In genomic region chr7:45362801-45363200, GRCm38 (mm10) we compare ENCODE assay signal across 10 mouse cellular contexts. TPM values are rescaled to one million over a fixed set of nuclear protein-coding genes. Genes with fewer than 3 reads are reported as not detected.
DNase-seq lines count a peak whose midpoint lies in the region; ATAC-seq and TF ChIP-seq lines count a peak whose summit lies in the region.
"Had no signal": no experiment of that assay in that cellular context is flagged by ENCODE, and none has a peak within 500 bp of the region (broad histone marks: within the 10 kb centered on the region; RNA-seq: fewer than 3 reads in every experiment).

No protein-coding gene starts in this region.

- H3K9me3 ChIP-seq in hindbrain, postnatal 0 days (ENCODE audit: low read length) = no peaks in the 10 kb centered on the region
- H3K9me3 ChIP-seq: embryonic facial prominence, embryonic 15.5 days; lung, embryonic 15.5 days had no signal

- no peaks in the 10 kb centered on the region for H3K27me3 ChIP-seq in hindbrain, postnatal 0 days (ENCODE audit: insufficient read depth, low read length)

- H3K4me3 ChIP-seq in hindbrain, postnatal 0 days (ENCODE audit: low read length) = no peak overlapping the region

- WGBS in hindbrain, postnatal 0 days = 9% methylated on average over 13 of the region's 13 CpGs

- peak; percentile 41 for DNase-seq in right cerebral cortex, adult 2 months (ENCODE audit: low spot score in 2 of 2)
- DNase-seq in right cerebral cortex, postnatal 14 days = no peak
- peak; percentile 71 for DNase-seq in c-Kit-positive CD71-positive TER-119-positive erythroid progenitor cells, embryonic 14.5 days (ENCODE audit: low spot score)
- peak; percentile 61 for DNase-seq in hindbrain, postnatal 0 days (ENCODE audit: low spot score)
- peak; percentile 68 for DNase-seq in lung, postnatal 25 days (ENCODE audit: low spot score)
- peak; percentile 62 for DNase-seq in thymus, postnatal 14 days
- no peak for DNase-seq in adrenal gland, adult 2 months

- H3K4me2 ChIP-seq in hindbrain, postnatal 0 days (ENCODE audit: low read depth, low read length) = no peak overlapping the region

- H3K36me3 ChIP-seq in hindbrain, postnatal 0 days (ENCODE audit: insufficient read depth, low read length) = peaks cover 1% of the 10 kb centered on the region; the same call in 1 of the 2 replicates
- H3K36me3 ChIP-seq: embryonic facial prominence, embryonic 15.5 days; lung, embryonic 15.5 days had no signal

- no peak overlapping the region for H3K9ac ChIP-seq in hindbrain, postnatal 0 days (replicated peaks; ENCODE audit: low read length)
- H3K9ac ChIP-seq: embryonic facial prominence, embryonic 15.5 days; lung, embryonic 15.5 days had no signal

- no peak for ATAC-seq in hindbrain, postnatal 0 days
- no peak for ATAC-seq in inflammation-experienced regulatory T-cells, adult 6 months

- peaks cover 11% of the 10 kb centered on the region for H3K4me1 ChIP-seq in hindbrain, postnatal 0 days (ENCODE audit: insufficient read depth, low read length)

- no peak overlapping the region for H3K27ac ChIP-seq in hindbrain, postnatal 0 days
- H3K27ac ChIP-seq: lung, embryonic 15.5 days had no signal

- no peak for TF ChIP-seq CTCF in hindbrain, postnatal 0 days (IDR thresholded peaks at IDR 0.05; ENCODE audit: low read depth)

RNA-seq across cellular contexts. Expression of gene Ppfia3, which starts 4.0 kb away (rescaled TPM):
- 91.9 and 107 TPM in 2 replicates for total RNA-seq in hindbrain, postnatal 0 days (2014; rRNA removed)
- polyA plus RNA-seq in hindbrain, postnatal 0 days (2015; fragmentation: Nextera tagmentation; extraction: Ambion mirVana) = 25.5 and 26.7 TPM in 2 replicates
- polyA plus RNA-seq in inflammation-experienced regulatory T-cells, adult 6 months (2017; shearing (Covaris generic)) = under 1 TPM in 2 of 3 experiments, not detected in 1; 0.19 to 0.60 TPM
- total RNA-seq in adrenal gland, adult 2 months (2021) = 1 to 10 TPM; 1.1 to 2.8 TPM
- 4.3 and 4.7 TPM in 2 replicates for polyA plus RNA-seq in adrenal gland, adult 2 months (2012; rRNA removed)

RNA-seq across cellular contexts. Expression of gene Lin7b, which starts 7.6 kb away (rescaled TPM):
- total RNA-seq in hindbrain, postnatal 0 days (2014; rRNA removed) = 87.4 and 94.2 TPM in 2 replicates
- polyA plus RNA-seq in hindbrain, postnatal 0 days (2015; fragmentation: Nextera tagmentation; extraction: Ambion mirVana) = 69.3 and 76.1 TPM in 2 replicates
- not detected for polyA plus RNA-seq in inflammation-experienced regulatory T-cells, adult 6 months (2017; shearing (Covaris generic))
- 1 to 10 TPM; 2.4 to 3.8 TPM for total RNA-seq in adrenal gland, adult 2 months (2021)
- 5.7 and 10.3 TPM in 2 replicates for polyA plus RNA-seq in adrenal gland, adult 2 months (2012; rRNA removed)

RNA-seq across cellular contexts. Expression of gene Hrc, which starts 27.7 kb away (rescaled TPM):
- 0.26 and 0.72 TPM in 2 replicates for total RNA-seq in hindbrain, postnatal 0 days (2014; rRNA removed)
- 0.16 and 0.34 TPM in 2 replicates for polyA plus RNA-seq in hindbrain, postnatal 0 days (2015; fragmentation: Nextera tagmentation; extraction: Ambion mirVana)
- not detected for polyA plus RNA-seq in inflammation-experienced regulatory T-cells, adult 6 months (2017; shearing (Covaris generic))
- under 1 TPM in 1 of 2 experiments, not detected in 1; 0.23 TPM for total RNA-seq in adrenal gland, adult 2 months (2021)
- 0.18 TPM in 1 of 2 replicates, not detected in the other for polyA plus RNA-seq in adrenal gland, adult 2 months (2012; rRNA removed)

RNA-seq across cellular contexts. Expression of gene Trpm4, which starts 29.2 kb away (rescaled TPM):
- total RNA-seq in hindbrain, postnatal 0 days (2014; rRNA removed) = 29.5 and 35.7 TPM in 2 replicates
- 11.2 and 13.0 TPM in 2 replicates for polyA plus RNA-seq in hindbrain, postnatal 0 days (2015; fragmentation: Nextera tagmentation; extraction: Ambion mirVana)
- polyA plus RNA-seq in inflammation-experienced regulatory T-cells, adult 6 months (2017; shearing (Covaris generic)) = 10 to 100 TPM; 17.2 to 21.7 (median 19.3) TPM
- 1 to 10 TPM; 5.2 to 9.4 TPM for total RNA-seq in adrenal gland, adult 2 months (2021)
- polyA plus RNA-seq in adrenal gland, adult 2 months (2012; rRNA removed) = 8.8 and 11.2 TPM in 2 replicates

RNA-seq across cellular contexts. Expression of gene Snrnp70, which starts 32.7 kb away (rescaled TPM):
- total RNA-seq in hindbrain, postnatal 0 days (2014; rRNA removed) = 228 and 240 TPM in 2 replicates
- polyA plus RNA-seq in hindbrain, postnatal 0 days (2015; fragmentation: Nextera tagmentation; extraction: Ambion mirVana) = 143 and 145 TPM in 2 replicates
- polyA plus RNA-seq in inflammation-experienced regulatory T-cells, adult 6 months (2017; shearing (Covaris generic)) = 100 to 1,000 TPM in 1 of 3 experiments, 10 to 100 TPM in 2; 72.4 to 131 (median 77.7) TPM
- total RNA-seq in adrenal gland, adult 2 months (2021) = 100 to 1,000 TPM; 219 to 278 TPM
- polyA plus RNA-seq in adrenal gland, adult 2 months (2012; rRNA removed) = 230 and 236 TPM in 2 replicates

Comparison
In these comparisons a context has a peak if more than half of its experiments do, and no peak if none do; other contexts are left out.
1. DNase-seq: peak in right cerebral cortex, adult 2 months (2 of 2), c-Kit-positive CD71-positive TER-119-positive erythroid progenitor cells, embryonic 14.5 days (single experiment), hindbrain, postnatal 0 days (single experiment), lung, postnatal 25 days (single experiment) and thymus, postnatal 14 days (single experiment); none in right cerebral cortex, postnatal 14 days (single experiment) and adrenal gland, adult 2 months (single experiment).